In genomic region chr13:93192646-93193026, GRCm38 (mm10) we compare ENCODE assay signal across 8 mouse cellular contexts. TPM values are rescaled to one million over a fixed set of nuclear protein-coding genes. Genes with fewer than 3 reads are reported as not detected.
DNase-seq lines count a peak whose midpoint lies in the region; ATAC-seq and TF ChIP-seq lines count a peak whose summit lies in the region.

No protein-coding gene starts in this region.

- peak overlapping the region; percentile 75 for H3K4me2 ChIP-seq in liver, embryonic 13.5 days

- 57% methylated on average over 5 of the region's 5 CpGs for WGBS in liver, embryonic 13.5 days (ENCODE audit: insufficient replicate concordance)

- peak overlapping the region; percentile 80 for H3K4me3 ChIP-seq in gastrocnemius, adult 2 months
- H3K4me3 ChIP-seq in testis, adult 2 months (ENCODE audit: control insufficient read depth, low read depth, low read length) = peak overlapping the region; percentile 99
- H3K4me3 ChIP-seq in liver, embryonic 13.5 days (replicated peaks) = peak overlapping the region; percentile 99

- DNase-seq in gastrocnemius, adult 2 months = no peak
- DNase-seq in gastrocnemius, postnatal 10 days = no peak
- DNase-seq in testis, postnatal 10 days (ENCODE audit: low spot score) = no peak
- no peak for DNase-seq in liver, embryonic 13.5 days
- DNase-seq in urinary bladder, adult 2 months (ENCODE audit: low spot score) = no peak
- DNase-seq in gastrocnemius, postnatal 4 days (ENCODE audit: low spot score in 2 of 2) = no peak

- no peaks in the 10 kb centered on the region; the same call in 1 of the 2 replicates for H3K4me1 ChIP-seq in testis, adult 2 months (ENCODE audit: control insufficient read depth, insufficient read depth, low read length)
- H3K4me1 ChIP-seq in liver, embryonic 13.5 days (replicated peaks) = peaks cover 31% of the 10 kb centered on the region

- TF ChIP-seq CTCF in gastrocnemius, adult 2 months (IDR thresholded peaks at IDR 0.05) = no peak
- TF ChIP-seq CTCF in testis, adult 2 months (IDR thresholded peaks at IDR 0.05; ENCODE audit: control insufficient read depth, insufficient read depth, insufficient replicate concordance, low read depth, low read length) = no peak

- H3K9me3 ChIP-seq in liver, embryonic 13.5 days (replicated peaks) = no peaks in the 10 kb centered on the region

- intact Hi-C loops in gastrocnemius, adult 2 months (cut with DNase I) = loop anchor here (5.0 kb wide), 1 partner anchor 50 kb away; no protein-coding TSS in a partner anchor

- H3K36me3 ChIP-seq in testis, adult 2 months (ENCODE audit: control insufficient read depth, insufficient read depth, low read length) = no peaks in the 10 kb centered on the region
- H3K36me3 ChIP-seq in liver, embryonic 13.5 days = 0 out of 2 replicates have a peak, but pooled peaks cover 3% of the 10 kb centered on the region

- ATAC-seq in liver, embryonic 13.5 days (ENCODE audit: low read depth) = peak; percentile 8
- ATAC-seq in megakaryocyte progenitor cell, adult 5-6 weeks (replicated peaks; ENCODE audit: poor library complexity) = no peak

- H3K27ac ChIP-seq in gastrocnemius, adult 2 months = peak overlapping the region; percentile 96
- H3K27ac ChIP-seq in testis, adult 2 months (ENCODE audit: control insufficient read depth, insufficient read depth, low read depth, low read length) = peak overlapping the region; percentile 89
- H3K27ac ChIP-seq in liver, embryonic 13.5 days = peak overlapping the region; percentile 94

- H3K27me3 ChIP-seq in testis, adult 2 months (ENCODE audit: control insufficient read depth, insufficient read depth, low read length) = no peaks in the 10 kb centered on the region
- no peaks in the 10 kb centered on the region for H3K27me3 ChIP-seq in liver, embryonic 13.5 days

- no peak for TF ChIP-seq POLR2A in testis, adult 2 months (IDR thresholded peaks at IDR 0.05; ENCODE audit: control insufficient read depth, low read depth, low read length)

- H3K9ac ChIP-seq in liver, embryonic 13.5 days = peak overlapping the region; percentile 93

RNA-seq across cellular contexts. Expression of gene Tent2, which starts 0.5 kb away (rescaled TPM):
- total RNA-seq in gastrocnemius, adult 2 months (2021) = 10 to 100 TPM; 10.2 to 12.4 TPM
- 10 to 100 TPM; 18.0 to 27.0 TPM for total RNA-seq in gastrocnemius, postnatal 10 days (2021)
- polyA plus RNA-seq in testis, adult 2 months (2012; rRNA removed) = 9.0 and 15.7 TPM in 2 replicates
- 32.2 and 41.0 TPM in 2 replicates for polyA plus RNA-seq in liver, embryonic 13.5 days (2015; fragmentation: Nextera tagmentation; extraction: Ambion mirVana)
- total RNA-seq in megakaryocyte progenitor cell, adult 5-6 weeks (2015) = 121 and 124 TPM in 2 replicates
- total RNA-seq in megakaryocyte progenitor cell, adult 5-6 weeks (2017) = 34.7 and 51.1 TPM in 2 replicates
- polyA plus RNA-seq in urinary bladder, adult 2 months (2012; rRNA removed) = 32.3 and 39.4 TPM in 2 replicates
- 10 to 100 TPM; 36.8 to 41.7 TPM for total RNA-seq in gastrocnemius, postnatal 4 days (2021)

RNA-seq across cellular contexts. Expression of gene Cmya5, which starts 48.1 kb away (rescaled TPM):
- 1,000 to 10,000 TPM; 1,090 to 1,382 TPM for total RNA-seq in gastrocnemius, adult 2 months (2021)
- total RNA-seq in gastrocnemius, postnatal 10 days (2021) = 100 to 1,000 TPM; 451 to 467 TPM
- polyA plus RNA-seq in testis, adult 2 months (2012; rRNA removed) = 0.02 and 0.24 TPM in 2 replicates
- polyA plus RNA-seq in liver, embryonic 13.5 days (2015; fragmentation: Nextera tagmentation; extraction: Ambion mirVana) = 0.01 and 0.02 TPM in 2 replicates
- not detected in 2 replicates for total RNA-seq in megakaryocyte progenitor cell, adult 5-6 weeks (2015)
- total RNA-seq in megakaryocyte progenitor cell, adult 5-6 weeks (2017) = 0.03 TPM in 1 of 2 replicates, not detected in the other
- 0.76 and 1.3 TPM in 2 replicates for polyA plus RNA-seq in urinary bladder, adult 2 months (2012; rRNA removed)
- total RNA-seq in gastrocnemius, postnatal 4 days (2021) = 100 to 1,000 TPM; 272 to 277 TPM

Comparison
In these comparisons a context has a peak if more than half of its experiments do, and no peak if none do; other contexts are left out.
1. RNA of gene Cmya5, which starts 48.1 kb away (total RNA-seq): 1,090 to 1,382 TPM in gastrocnemius, adult 2 months, 451 to 467 TPM in gastrocnemius, postnatal 10 days and 272 to 277 TPM in gastrocnemius, postnatal 4 days; 0.03 TPM in megakaryocyte progenitor cell, adult 5-6 weeks; every median in the first group is over 100 times any median in the second.
2. Peak in every context shown above with its lines, with median percentiles within 50 percentile points of each other: H3K27ac ChIP-seq and H3K4me3 ChIP-seq.